Mouse (Mus musculus) brain, embryonic 18.5 days (tissue): Measurements from ENCODE around the gene Ankrd44.
A peak's percentile ranks its signal among the peaks of the same experiment; 100 is the strongest.

Source experiments
- DNase-seq: peaks from one replicate; pipeline ENCODE4 v3.0.0-alpha.2; 2012; ENCODE audit warnings: low read depth, low spot score

Gene Ankrd44

GRCm38 (mm10) chr1:54850077-54850476 lies 76.1 kb downstream of the Ankrd44 start:
- no peak for DNase-seq

DNA sequence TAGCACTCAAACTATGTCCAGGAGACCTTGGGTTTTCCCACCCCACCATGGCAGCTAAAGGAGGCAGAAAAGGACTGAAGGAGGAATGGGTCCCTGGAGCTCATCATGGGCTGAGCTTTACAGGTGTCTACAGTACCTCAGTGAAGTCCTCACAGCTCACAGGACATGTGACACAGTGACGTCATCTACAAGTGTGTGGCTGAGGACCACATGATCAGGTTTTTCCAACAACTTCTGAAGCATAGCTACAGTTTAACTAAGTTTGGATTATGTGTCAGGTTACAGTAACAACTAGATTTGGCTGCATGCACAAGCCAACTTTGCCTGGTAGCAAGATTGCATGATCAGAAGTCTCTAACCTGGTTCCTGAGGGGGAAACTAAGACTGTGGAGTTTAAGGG lies 78.9 kb downstream of the Ankrd44 start:
- no peak for DNase-seq

DNA sequence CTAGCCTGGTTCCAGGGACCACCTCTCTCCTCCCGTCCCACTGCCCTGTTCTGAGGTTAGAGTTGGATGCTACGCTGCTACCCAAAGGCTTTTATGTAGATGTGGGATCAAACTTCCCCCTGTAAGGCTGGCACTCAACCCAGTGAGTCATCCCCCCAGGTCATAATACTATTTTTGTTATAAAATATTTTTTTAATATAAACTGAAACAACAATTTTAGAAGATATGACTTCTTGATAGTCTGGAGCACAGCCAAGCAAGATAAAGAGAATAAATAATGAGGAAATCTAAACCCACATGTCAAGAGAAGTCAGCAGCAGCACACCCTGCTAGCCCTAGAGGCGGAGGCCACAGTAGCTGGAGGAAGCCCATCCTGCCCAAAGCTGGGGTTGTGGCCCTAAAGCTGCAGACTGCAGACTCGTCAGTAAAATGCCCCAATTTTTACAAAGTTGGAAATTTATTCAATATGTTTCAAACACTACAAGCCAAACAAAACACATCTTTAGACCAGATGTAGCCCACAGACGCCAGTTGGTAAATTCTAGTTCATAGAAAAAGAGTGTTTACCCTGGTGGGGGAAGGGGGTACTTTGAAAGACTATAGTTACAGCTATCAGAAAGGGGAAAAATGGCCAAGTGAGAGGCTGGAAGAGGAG lies 79.7 kb downstream of the Ankrd44 start:
- no peak for DNase-seq

DNA sequence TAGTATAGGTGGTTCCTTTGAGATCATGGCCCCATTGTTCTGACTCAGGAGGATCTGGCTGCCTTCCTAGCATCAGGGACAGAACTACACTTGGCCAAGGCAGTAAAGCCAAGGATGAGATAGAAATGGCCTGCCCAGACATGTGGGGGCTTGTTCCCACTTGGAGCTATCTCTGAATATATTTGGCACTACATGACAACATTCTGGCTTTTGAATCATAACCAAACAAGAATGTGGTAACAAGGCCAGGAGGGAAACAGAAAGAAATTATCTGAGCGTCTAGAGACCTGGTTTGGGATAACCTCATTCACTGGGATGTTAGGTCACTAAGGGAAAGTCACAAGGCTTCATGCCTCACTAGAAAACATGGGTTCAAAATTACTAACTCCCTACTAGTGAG lies 81.8 kb downstream of the Ankrd44 start:
- DNase-seq, result no peak

DNA sequence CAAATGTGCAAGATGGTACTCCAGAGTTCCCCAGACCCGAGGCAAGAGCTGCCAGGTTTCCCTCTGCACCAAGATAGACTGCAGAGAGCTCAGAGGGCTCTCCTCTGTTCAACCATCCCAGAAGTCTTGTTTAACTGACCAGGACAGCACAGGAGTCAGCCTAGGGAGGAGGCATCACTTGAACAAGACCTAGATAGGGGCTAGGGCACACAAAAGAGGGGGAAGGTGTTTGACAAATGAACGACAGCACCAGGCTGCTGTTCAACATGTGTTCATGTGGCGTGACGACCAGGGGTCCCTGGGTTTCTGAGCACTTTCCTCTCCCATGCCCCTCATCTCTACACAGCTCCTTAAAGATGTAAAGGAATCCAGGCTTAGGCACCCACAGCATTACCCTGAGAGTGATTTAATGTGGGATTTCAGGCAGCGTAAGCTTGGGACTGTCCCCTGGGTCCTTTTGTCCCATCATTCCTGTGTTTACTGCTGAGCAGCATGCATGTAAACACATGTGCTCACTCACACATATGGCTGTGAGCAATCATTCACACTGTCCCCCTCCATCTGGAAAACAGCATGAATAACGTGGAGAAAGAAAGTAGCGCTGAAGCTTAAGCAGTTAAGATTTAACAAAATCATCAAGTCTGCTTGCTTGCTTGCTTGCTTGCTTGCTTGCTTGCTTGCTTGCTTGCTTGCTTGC lies 83.3 kb downstream of the Ankrd44 start:
- DNase-seq, result no peak

- no peak for DNase-seq
These were observed 84.4 kb downstream of the Ankrd44 start for GRCm38 (mm10) chr1:54841788-54842187.

DNA sequence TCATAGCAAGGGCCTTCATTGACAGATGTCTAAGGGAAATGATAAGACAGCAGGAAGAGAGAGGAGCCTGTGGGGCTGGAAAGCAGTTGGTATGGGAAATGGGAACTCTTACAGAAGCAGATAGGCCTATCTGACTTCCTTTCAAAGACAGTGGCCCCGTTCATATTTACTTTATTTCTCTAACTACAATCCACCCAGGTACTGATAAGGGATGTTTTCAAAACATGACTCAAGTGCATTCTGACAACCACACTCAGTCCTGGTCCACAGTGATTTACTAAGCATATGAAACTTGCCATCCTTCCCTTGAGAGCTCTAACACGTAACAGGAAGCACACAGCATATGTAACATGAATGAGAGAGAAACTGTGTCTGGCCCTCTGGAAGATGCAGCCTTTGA lies 86.1 kb downstream of the Ankrd44 start:
- no peak for DNase-seq

- DNase-seq, result no peak
These were observed 87.7 kb downstream of the Ankrd44 start for GRCm38 (mm10) chr1:54838486-54838805.

DNA sequence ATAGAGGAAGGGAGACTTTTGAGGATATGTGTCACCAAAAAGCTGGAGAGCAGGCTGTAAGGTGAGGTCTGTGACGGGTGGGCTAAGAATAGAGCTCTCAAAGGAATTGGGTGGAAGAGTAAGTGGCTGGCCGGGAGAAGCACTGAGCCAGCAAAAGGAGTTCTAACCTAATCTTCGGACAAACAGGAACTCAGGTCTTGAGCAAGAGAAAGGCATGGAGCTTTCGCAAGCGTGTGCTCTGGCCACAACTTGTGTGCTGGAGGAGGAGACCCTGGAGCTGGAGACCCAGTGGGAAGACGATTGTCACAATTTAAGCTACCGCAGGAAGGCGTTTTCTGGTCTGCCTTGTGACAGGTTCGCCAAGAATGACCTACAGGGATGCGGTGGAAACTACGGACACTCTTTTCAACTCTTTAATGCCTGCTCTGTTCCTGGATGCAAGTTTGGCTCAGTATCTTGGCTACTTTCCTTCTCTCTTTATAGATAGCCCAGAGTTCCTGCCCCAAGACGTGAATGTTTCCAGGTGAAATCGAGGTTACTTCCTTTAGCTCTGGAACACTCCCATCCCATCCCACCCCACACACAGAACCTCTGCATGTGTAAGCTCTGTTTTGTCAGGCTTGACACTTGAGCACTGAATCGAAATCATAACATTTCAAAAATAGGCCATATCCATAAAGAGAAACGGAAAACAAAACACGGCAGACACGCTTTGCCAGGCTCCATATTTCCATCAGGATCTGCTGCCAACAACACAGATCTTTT lies 88.3 kb downstream of the Ankrd44 start:
- DNase-seq, result no peak

GRCm38 (mm10) chr1:54835661-54836205 lies 90.5 kb downstream of the Ankrd44 start:
- no peak for DNase-seq

DNA sequence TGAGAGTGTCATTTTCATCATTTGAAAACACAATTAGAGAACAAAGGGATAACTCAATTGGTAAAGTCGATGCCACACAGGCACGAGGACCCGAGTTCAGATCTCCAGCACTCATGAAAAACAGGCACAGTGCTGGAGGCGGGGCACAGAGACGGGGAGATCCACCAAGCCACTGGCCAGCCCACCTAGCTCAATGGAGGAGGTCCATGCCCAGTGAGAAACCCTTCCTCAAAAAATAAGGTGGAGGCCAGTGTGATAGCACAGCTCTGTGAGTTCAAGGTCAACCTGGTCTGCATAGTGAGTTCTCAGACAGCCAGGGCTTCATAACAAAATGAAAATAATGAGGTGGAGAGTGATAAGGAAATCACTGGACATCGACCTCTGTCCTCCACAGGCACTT lies 93.0 kb downstream of the Ankrd44 start:
- DNase-seq, result no peak

- DNase-seq, result peak; percentile 39
These were observed 93.4 kb downstream of the Ankrd44 start for GRCm38 (mm10) chr1:54832765-54833164.

- DNase-seq, result no peak
These were observed 96.0 kb downstream of the Ankrd44 start for GRCm38 (mm10) chr1:54830223-54830622.

DNA sequence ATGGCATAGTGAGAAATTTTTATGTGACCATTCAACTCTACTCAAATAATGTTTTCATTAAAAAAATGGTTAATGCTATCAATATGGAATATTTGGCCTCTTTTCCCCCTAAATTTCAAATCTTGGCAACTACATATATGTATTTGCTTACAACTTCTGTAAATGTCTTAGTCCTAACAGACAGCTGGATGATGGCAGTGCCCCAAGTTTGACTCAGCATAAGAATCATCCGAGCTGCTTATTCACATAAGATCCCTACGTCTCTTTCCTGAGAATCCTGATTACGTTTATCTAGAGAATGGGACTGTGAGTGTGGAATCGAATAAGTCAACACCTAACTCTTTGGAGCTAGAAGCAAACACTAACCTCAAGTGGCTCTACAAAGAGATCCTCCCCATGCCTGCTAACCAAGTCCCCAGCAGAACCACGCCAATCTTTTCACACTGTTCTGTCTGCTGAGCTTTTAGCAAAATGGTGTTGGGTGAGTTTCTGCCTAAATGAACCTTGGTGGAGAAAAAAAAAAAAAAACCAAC lies 96.4 kb downstream of the Ankrd44 start:
- no peak for DNase-seq

DNA sequence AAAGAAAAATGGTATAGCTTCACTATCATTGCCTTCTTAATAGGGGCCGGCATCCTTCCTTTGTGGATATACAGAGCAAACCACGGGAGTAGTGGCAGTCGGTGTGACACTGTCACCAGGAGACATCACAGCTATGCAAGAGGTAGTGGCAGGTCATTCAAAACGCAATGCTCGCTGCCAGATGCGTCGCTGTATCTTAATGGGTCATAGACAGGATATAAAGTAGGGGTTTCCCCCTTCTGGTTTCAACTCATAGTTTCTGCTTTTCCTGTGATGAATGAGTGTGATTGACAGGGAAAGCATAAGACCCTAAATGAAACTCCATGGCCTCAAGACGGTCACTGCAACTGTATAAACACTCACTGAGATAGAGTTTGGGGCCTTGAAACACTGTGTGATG lies 98.4 kb downstream of the Ankrd44 start:
- no peak for DNase-seq

GRCm38 (mm10) chr1:54827351-54827750 lies 98.8 kb downstream of the Ankrd44 start:
- no peak for DNase-seq

- DNase-seq, result no peak
These were observed 99.7 kb downstream of the Ankrd44 start for GRCm38 (mm10) chr1:54826426-54826986.

DNA sequence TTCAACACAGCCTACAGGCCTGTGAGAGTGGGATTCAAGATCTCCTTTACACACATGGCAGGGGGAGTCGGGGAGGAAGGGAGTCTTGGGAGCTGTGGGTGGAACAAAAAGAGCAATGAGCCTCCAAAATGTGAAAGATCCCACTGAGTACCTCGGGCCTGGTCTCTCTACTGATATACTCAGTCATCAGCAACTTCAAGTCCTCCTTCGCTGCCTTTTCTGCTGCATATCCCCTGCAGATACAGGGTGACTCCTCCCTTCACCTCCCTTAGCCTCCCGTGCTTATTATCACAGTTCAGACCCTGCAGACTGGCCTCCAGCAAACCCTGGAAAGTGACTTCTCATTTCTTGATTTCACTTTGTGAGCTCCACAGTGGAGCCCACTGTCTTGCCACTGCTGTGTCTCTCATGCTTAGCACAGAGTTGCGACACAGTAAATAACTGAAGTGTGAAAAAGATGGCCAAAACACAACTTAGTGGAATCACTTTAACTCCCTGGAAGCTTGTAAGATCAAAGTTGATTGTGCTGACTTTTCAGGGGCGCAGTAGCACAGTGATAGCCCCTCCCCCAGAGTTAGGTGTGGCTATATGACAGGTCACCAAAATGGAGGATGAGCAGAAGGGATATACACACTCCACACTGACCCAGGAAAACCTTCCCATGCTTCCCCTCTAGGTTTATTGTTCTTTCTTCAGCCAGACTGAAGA lies 100.3 kb downstream of the Ankrd44 start:
- DNase-seq, result no peak

DNA sequence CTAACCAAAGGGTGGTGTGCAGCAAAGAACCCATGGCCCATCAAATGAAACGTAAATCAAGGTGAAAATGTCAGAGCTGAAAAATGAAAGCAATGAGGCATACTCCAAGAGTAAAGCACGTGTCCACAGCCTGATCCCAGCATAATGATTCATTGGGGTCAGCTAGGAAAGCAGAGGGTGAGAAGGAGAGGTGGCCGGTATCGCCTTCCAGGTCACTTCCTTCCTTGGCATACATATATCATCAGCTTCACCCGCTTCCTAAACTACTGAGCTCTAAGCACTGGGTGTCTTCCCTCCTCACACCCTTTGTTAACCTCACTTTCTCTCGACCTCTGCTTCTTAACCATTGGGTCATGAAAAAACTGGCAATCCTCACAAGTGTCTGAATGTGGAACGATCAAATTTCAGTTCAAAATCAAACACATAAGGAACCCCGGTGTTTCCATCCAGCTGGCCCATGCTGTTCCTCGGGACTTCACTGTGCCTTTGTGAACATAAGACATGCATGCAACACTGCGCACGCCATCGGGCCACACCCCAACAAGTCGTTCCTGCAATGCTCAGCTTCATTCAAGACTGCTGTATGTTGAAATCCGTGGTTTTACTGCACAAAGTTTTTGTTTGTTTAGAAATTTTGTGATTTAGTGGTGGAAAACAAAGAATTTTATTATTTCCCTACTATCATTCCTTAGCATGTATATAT lies 101.9 kb downstream of the Ankrd44 start:
- DNase-seq, result no peak

DNA sequence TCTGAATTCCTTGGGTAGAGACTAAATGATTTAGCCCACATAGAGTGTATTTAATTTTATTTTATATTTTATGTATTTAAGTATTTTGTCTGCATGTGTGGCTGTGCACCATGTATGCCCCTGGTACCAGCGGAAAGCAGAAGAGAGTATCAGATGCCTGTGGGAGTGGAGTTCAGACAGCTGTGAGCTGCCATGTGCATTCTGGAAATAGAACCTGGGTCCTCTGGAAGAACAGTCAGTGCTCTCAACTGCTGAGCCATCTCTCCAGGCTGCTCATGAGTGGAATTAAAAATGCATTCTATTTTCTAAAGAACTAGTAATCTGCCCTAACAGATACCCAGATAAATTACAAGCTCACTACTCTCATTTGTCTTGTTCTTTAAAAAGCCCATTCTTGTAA lies 104.4 kb downstream of the Ankrd44 start:
- DNase-seq, result no peak
